Mouse (Mus musculus): ENCODE data around the gene Epha1. TPM values are rescaled to one million over a fixed set of nuclear protein-coding genes. Genes with fewer than 3 reads are reported as not detected.

Gene Epha1
- total and polyA plus RNA-seq, 3 experiments: not detected

DNA sequence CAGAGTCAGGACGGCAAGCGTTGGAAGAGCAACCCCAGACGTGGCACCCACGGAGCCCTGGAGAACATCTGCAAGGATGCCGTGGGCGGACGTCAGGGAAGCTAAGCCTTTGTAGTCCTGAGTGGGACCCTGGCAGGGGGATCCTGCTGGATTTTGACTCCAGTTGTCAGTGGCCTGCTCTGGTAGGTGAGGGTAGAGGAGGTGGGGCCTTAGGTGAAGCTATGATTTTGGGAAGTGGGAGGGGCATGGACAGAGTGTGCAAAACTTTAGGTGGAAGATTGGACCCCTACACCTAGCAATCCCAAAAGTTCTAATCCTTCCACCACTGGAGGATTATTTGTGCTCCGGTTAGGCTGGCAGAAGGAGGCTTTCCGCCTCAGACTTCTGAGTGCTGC, 650 bp downstream of the Epha1 start:
- dilution Hi-C loops (cut with MboI; ENCODE audit: extremely low pct_ligation_motif_present, extremely low pct_unique_long_range_greater_than_20kb, low sequenced_read_pairs) (no loop called here), in situ Hi-C loops (cut with MboI; ENCODE audit: low pct_ligation_motif_present, low pct_unique_long_range_greater_than_20kb, low sequenced_read_pairs) (no loop called here)
- H3K4me3 ChIP-seq (replicated peaks in 1 of 3; ENCODE audit: low read depth in 2 of 3, low read length in 2 of 3, poor library complexity in 1 of 3): no peak overlapping the region
- no peaks in the 10 kb centered on the region for H3K9me3 ChIP-seq (replicated peaks; ENCODE audit: low read length)
- no peaks in the 10 kb centered on the region for H3K36me3 ChIP-seq (replicated peaks in 1 of 2; ENCODE audit: control insufficient read depth in 1 of 2, insufficient read depth in 1 of 2, low read length in 1 of 2)
- no peaks in the 10 kb centered on the region for H3K27me3 ChIP-seq (replicated peaks)
- H3K9ac ChIP-seq (ENCODE audit: insufficient read depth, low read depth): no peak overlapping the region
- no peak for TF ChIP-seq ZNF384 (IDR thresholded peaks at IDR 0.05; ENCODE audit: low read depth, low read length)
- TF ChIP-seq MAZ (IDR thresholded peaks at IDR 0.05; ENCODE audit: low read depth, low read length): no peak
- TF ChIP-seq USF1 (IDR thresholded peaks at IDR 0.05; ENCODE audit: low read depth, low read length): no peak
- TF ChIP-seq JUND (conservative IDR thresholded peaks at IDR 0.05; ENCODE audit: low read depth, low read length): no peak
- no peak for TF ChIP-seq KAT2A (IDR thresholded peaks at IDR 0.05; ENCODE audit: insufficient replicate concordance, low read length)
- TF ChIP-seq SIN3A (IDR thresholded peaks at IDR 0.05; ENCODE audit: low read length): no peak
- no peak for TF ChIP-seq TBP (conservative IDR thresholded peaks at IDR 0.05; ENCODE audit: low read depth, low read length)
- TF ChIP-seq USF2 (conservative IDR thresholded peaks at IDR 0.05; ENCODE audit: low read depth, low read length): no peak
- TF ChIP-seq EP300 (IDR thresholded peaks at IDR 0.05; ENCODE audit: low read length): no peak
- TF ChIP-seq MXI1 (IDR thresholded peaks at IDR 0.05; ENCODE audit: low read depth, low read length): no peak
- TF ChIP-seq HCFC1 (IDR thresholded peaks at IDR 0.05; ENCODE audit: low read depth, low read length): no peak
- TF ChIP-seq CTCF (conservative IDR thresholded peaks at IDR 0.05 in 1 of 2, IDR thresholded peaks at IDR 0.05 in 1 of 2; ENCODE audit: low read depth in 2 of 2, low read length in 2 of 2): no peak
- no peak for TF ChIP-seq CHD1 (IDR thresholded peaks at IDR 0.05; ENCODE audit: low read depth, low read length)
- no peak for TF ChIP-seq POLR2A (IDR thresholded peaks at IDR 0.05; ENCODE audit: low read depth, low read length)
- no peak overlapping the region for H3K27ac ChIP-seq (ENCODE audit: insufficient read depth, low read depth)
- H3K4me1 ChIP-seq (ENCODE audit: control insufficient read depth in 1 of 2, insufficient read depth in 2 of 2): peaks cover 0 to 17% of the 10 kb centered on the region in 2 experiments; a peak in 2 of 4 replicates
- no peak overlapping the region for H3K4me2 ChIP-seq (ENCODE audit: insufficient read depth, low read depth, poor library complexity, severe bottlenecking)
- no peak for DNase-seq (ENCODE audit: extremely low read depth)
- no peaks in the 10 kb centered on the region for H3K79me2 ChIP-seq (replicated peaks; ENCODE audit: control insufficient read depth, extremely low read depth, insufficient read depth, poor library complexity, severe bottlenecking)

DNA sequence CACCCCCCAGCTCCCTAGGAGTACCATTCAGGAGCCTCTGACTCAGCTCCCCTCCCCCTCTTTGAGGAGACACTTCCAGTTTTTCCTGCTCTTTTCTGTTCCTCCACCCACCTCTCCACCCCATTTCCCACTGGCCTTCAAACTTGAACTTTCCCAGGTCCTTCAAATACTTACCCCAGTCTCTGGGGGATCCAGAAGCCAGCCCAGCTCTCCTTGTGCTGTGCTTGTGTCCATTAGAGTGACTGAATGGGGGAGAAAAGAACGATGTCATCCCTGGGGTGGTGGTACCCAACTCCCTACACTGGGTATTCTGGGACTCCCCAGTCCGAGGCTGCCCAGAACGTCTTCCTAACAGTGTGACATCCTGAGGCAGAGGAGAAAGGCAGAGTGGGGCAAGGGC, 1.1 kb downstream of the Epha1 start:
- Histone ChIP-seq H3K27ac (ENCODE audit: insufficient read depth, low read depth) (no peak overlapping the region), H3K9me3 (replicated peaks; ENCODE audit: low read length) (no peaks in the 10 kb centered on the region), H3K4me1 (ENCODE audit: control insufficient read depth in 1 of 2, insufficient read depth in 2 of 2) (peaks cover 0 to 17% of the 10 kb centered on the region in 2 experiments; a peak in 2 of 4 replicates), H3K4me3 (replicated peaks in 1 of 3; ENCODE audit: low read depth in 2 of 3, low read length in 2 of 3, poor library complexity in 1 of 3) (no peak overlapping the region), H3K4me2 (ENCODE audit: insufficient read depth, low read depth, poor library complexity, severe bottlenecking) (no peak overlapping the region), H3K79me2 (replicated peaks; ENCODE audit: control insufficient read depth, extremely low read depth, insufficient read depth, poor library complexity, severe bottlenecking) (no peaks in the 10 kb centered on the region), H3K27me3 (replicated peaks) (no peaks in the 10 kb centered on the region), H3K36me3 (replicated peaks in 1 of 2; ENCODE audit: control insufficient read depth in 1 of 2, insufficient read depth in 1 of 2, low read length in 1 of 2) (no peaks in the 10 kb centered on the region), H3K9ac (ENCODE audit: insufficient read depth, low read depth) (no peak overlapping the region)
- no peak for DNase-seq (ENCODE audit: extremely low read depth)
- dilution Hi-C loops (cut with MboI; ENCODE audit: extremely low pct_ligation_motif_present, extremely low pct_unique_long_range_greater_than_20kb, low sequenced_read_pairs): no loop called here
- no peak for TF ChIP-seq MYC (IDR thresholded peaks at IDR 0.05; ENCODE audit: low read depth, low read length)
- TF ChIP-seq UBTF (IDR thresholded peaks at IDR 0.05; ENCODE audit: low read depth, low read length): no peak
- TF ChIP-seq PAX5 (IDR thresholded peaks at IDR 0.05; ENCODE audit: low read length): no peak
- TF ChIP-seq USF2 (conservative IDR thresholded peaks at IDR 0.05; ENCODE audit: low read depth, low read length): no peak
- TF ChIP-seq USF1 (IDR thresholded peaks at IDR 0.05; ENCODE audit: low read depth, low read length): no peak
- no peak for TF ChIP-seq TCF12 (IDR thresholded peaks at IDR 0.05; ENCODE audit: low read depth, low read length)
- TF ChIP-seq SMC3 (IDR thresholded peaks at IDR 0.05; ENCODE audit: low read depth, low read length): no peak
- TF ChIP-seq MXI1 (IDR thresholded peaks at IDR 0.05; ENCODE audit: low read depth, low read length): no peak
- in situ Hi-C loops (cut with MboI; ENCODE audit: low pct_ligation_motif_present, low pct_unique_long_range_greater_than_20kb, low sequenced_read_pairs): no loop called here

Data from CH12.LX (cell line).